Mouse (Mus musculus) heart, adult 9 months (tissue): Measurements from ENCODE around the gene Dll1.

Experiments used
- DNase-seq, 2 experiments: peaks; one replicate each; pipeline ENCODE4 v3.0.0; 2022; ENCODE audit warnings: low spot score in 2 of 2

The Dll1 gene

GRCm38 (mm10) chr17:15376494-15377181, at the start of gene Dll1:
Dll1 (minus strand) TSS chr17:15376872.
- peak in 1 of 2 experiments; percentile 28 for DNase-seq

GRCm38 (mm10) chr17:15425931-15426330, 49.3 kb upstream of the Dll1 start:
- peak; percentile 27 to 34 for DNase-seq

- peak; percentile 31 to 39 for DNase-seq
Observed at GRCm38 (mm10) chr17:15423080-15423765, 46.6 kb upstream of the Dll1 start.

GRCm38 (mm10) chr17:15422666-15423065, 46.0 kb upstream of the Dll1 start:
- DNase-seq: no peak

GRCm38 (mm10) chr17:15421446-15421845, 44.8 kb upstream of the Dll1 start:
- DNase-seq: no peak

- no peak for DNase-seq
Observed at GRCm38 (mm10) chr17:15420021-15420603, 43.4 kb upstream of the Dll1 start.

GRCm38 (mm10) chr17:15419534-15419933, 42.9 kb upstream of the Dll1 start:
- no peak for DNase-seq

GRCm38 (mm10) chr17:15416596-15417215, 40.0 kb upstream of the Dll1 start:
- DNase-seq: no peak

GRCm38 (mm10) chr17:15410861-15411260, 34.2 kb upstream of the Dll1 start:
- no peak for DNase-seq

GRCm38 (mm10) chr17:15409261-15409660, 32.6 kb upstream of the Dll1 start:
- no peak for DNase-seq

GRCm38 (mm10) chr17:15406576-15406975, 29.9 kb upstream of the Dll1 start:
- no peak for DNase-seq

GRCm38 (mm10) chr17:15401716-15402115, 25.0 kb upstream of the Dll1 start:
- no peak for DNase-seq

- peak; percentile 94 to 97 for DNase-seq
Observed at GRCm38 (mm10) chr17:15395997-15396675, 19.5 kb upstream of the Dll1 start, which contains the start of gene Fam120b. Fam120b (plus strand) TSS chr17:15396202.

- DNase-seq: no peak
Observed at GRCm38 (mm10) chr17:15389356-15389755, 12.7 kb upstream of the Dll1 start.

- no peak for DNase-seq
Observed at GRCm38 (mm10) chr17:15388892-15389291, 12.2 kb upstream of the Dll1 start.

- DNase-seq: no peak
Observed at GRCm38 (mm10) chr17:15383360-15383759, 6.7 kb upstream of the Dll1 start.

- DNase-seq: no peak
Observed at GRCm38 (mm10) chr17:15381869-15382660, 5.4 kb upstream of the Dll1 start.

- no peak for DNase-seq
Observed at GRCm38 (mm10) chr17:15381092-15381860, 4.6 kb upstream of the Dll1 start.

- no peak for DNase-seq
Observed at GRCm38 (mm10) chr17:15380641-15381051, 4.0 kb upstream of the Dll1 start.
